Mouse (Mus musculus) kidney, postnatal 0 days (tissue): ENCODE measurements at regions not wholly inside any gene's neighbourhood (a gene's known extent, or its start where the extent isn't known, plus 50 kb on each side); places are given as distances from the start of the nearest gene placed in this dataset.

Experiments
- ATAC-seq: fragments of 200-750 bp; cut with Nextera tagmentation; replicated peaks from 2 replicates; pipeline ENCODE4 v1.8.0; 2017; ENCODE audit warnings: low read depth, moderate number of reproducible peaks, moderate TSS enrichment, moderate library complexity; ENCODE audit not compliant: low FRiP score
- DNase-seq: peaks from one replicate; pipeline ENCODE4 v3.0.0-alpha.2; 2016; ENCODE audit warnings: low spot score
- H3K27ac ChIP-seq: fragments of 300-500 bp; sonication (generic); 2 replicates; pipeline ENCODE4 v1.5.1; 2014; ENCODE audit warnings: mild to moderate bottlenecking
- H3K27me3 ChIP-seq: fragments of 300-500 bp; sonication (generic); 2 replicates; pipeline ENCODE4 v1.6.1; 2014; ENCODE audit warnings: low read length, mixed read lengths; ENCODE audit not compliant: insufficient read depth
- H3K36me3 ChIP-seq: fragments of 300-500 bp; sonication (generic); 2 replicates; pipeline ENCODE4 v1.6.1; 2014; ENCODE audit warnings: low read length, mixed read lengths; ENCODE audit not compliant: insufficient read depth
- H3K4me1 ChIP-seq: fragments of 300-500 bp; sonication (generic); replicated peaks from 2 replicates; pipeline ENCODE4 v1.6.1; 2014; ENCODE audit warnings: antibody characterized with exemption, low read length, mixed read lengths; ENCODE audit not compliant: insufficient read depth
- H3K4me2 ChIP-seq: fragments of 300-500 bp; sonication (generic); 2 replicates; pipeline ENCODE4 v1.6.1; 2014; ENCODE audit warnings: mild to moderate bottlenecking, low read length, moderate library complexity, mixed read lengths
- H3K4me3 ChIP-seq: fragments of 300-500 bp; sonication (generic); replicated peaks from 2 replicates; pipeline ENCODE4 v1.5.1; 2014; ENCODE audit warnings: low read depth, low read length
- H3K9ac ChIP-seq: fragments of 300-500 bp; sonication (generic); 2 replicates; pipeline ENCODE4 v1.6.1; 2014; ENCODE audit warnings: low read depth, low read length
- H3K9me3 ChIP-seq: fragments of 300-500 bp; sonication (generic); replicated peaks from 2 replicates; pipeline ENCODE4 v1.6.1; 2016; ENCODE audit warnings: low read length, inconsistent platforms, mixed read lengths
- CTCF ChIP-seq: IDR thresholded peaks from 2 replicates; pipeline ENCODE4 v1.5.1; 2016; ENCODE audit warnings: antibody characterized with exemption, low read depth, mild to moderate bottlenecking, moderate library complexity
- WGBS: fragments of 180-500 bp; shearing (Covaris S2); extraction: QIAGEN DNeasy Blood & Tissue Kit; methylation state at CpG from one replicate; pipeline ENCODE4 v1.1.7; 2014; 5-methylcytosine and 5-hydroxymethylcytosine counted together

DNA sequence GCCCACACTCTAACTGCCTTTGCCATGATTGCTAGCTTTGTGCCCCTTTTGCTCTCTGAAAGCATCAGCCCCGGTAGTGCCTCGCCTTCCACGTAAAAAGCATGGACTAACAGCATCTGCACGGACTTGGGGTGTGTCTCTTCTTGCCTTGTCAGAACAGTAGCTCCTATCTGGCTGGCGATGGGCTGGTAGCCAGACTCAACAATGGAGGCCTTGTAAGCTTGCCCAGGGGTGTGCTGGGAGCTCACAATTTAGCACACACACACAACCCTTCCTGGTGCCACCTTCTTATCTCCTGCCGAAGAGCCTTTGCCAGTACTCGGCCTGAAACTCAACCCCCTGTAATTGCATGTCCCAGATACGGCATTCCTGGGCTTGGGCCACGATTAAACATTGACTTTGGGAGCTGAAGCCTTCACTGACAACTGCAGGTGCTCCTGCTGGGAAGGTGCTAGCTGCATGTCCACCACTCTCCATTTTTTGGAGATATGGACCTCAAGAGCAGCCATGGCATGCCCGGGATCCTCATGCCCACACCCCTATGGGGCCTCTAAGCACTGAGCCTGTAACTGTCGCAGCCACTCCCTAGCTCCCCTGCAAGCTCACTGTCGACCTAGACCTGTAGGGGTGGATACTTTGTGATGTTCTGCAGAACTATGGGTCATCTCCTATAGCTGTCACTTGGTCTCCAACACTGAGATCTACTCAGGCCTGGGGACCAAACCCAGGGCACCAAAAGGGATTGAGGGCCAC, 166.7 kb upstream of the Haao start:
- no peak overlapping the region for H3K4me2 ChIP-seq
- H3K4me3 ChIP-seq, result no peak overlapping the region
- DNase-seq (no peak), ATAC-seq (no peak)
- no peaks in the 10 kb centered on the region for H3K9me3 ChIP-seq
- no peak overlapping the region for H3K9ac ChIP-seq
- no peak for TF ChIP-seq CTCF
- no peak overlapping the region for H3K27ac ChIP-seq
- H3K4me1 ChIP-seq, result no peaks in the 10 kb centered on the region
- 72% methylated on average over 12 of the region's 12 CpGs for WGBS
- H3K36me3 ChIP-seq, result no peaks in the 10 kb centered on the region
- no peaks in the 10 kb centered on the region for H3K27me3 ChIP-seq

DNA sequence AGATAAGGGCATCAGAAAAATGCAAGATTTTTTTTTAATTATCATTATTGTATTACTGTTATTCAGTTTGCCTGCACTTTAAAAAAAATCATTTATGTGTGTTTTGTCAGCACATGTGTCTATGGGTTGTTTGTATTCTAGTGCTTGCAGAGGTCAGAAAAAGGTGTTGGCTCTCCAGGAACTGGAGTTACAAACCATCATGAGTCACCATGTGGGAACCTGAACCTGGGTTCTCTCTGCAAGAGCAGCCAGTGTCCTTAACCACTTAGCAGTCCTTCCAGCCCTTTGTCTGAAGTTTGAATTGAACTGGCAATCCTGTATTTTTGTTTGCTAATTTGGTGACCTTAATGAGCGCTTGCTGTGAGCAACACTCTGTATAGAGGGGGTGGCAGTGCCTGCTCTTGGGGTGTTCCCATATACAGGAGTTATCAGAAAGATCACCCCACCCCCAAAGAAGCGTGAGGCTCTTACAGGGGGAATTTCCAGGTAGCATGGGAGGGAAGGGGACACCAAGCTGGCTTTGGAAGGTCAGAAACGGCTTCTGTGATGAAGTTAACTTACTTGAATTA, 162.8 kb upstream of the Haao start:
- Histone ChIP-seq H3K4me1 (no peaks in the 10 kb centered on the region), H3K27me3 (no peaks in the 10 kb centered on the region), H3K4me2 (no peak overlapping the region), H3K27ac (no peak overlapping the region), H3K36me3 (no peaks in the 10 kb centered on the region), H3K9me3 (no peaks in the 10 kb centered on the region), H3K9ac (no peak overlapping the region), H3K4me3 (no peak overlapping the region)
- no peak for ATAC-seq
- TF ChIP-seq CTCF, result no peak
- WGBS, result 83% methylated on average over 3 of the region's 3 CpGs
- DNase-seq, result no peak

DNA sequence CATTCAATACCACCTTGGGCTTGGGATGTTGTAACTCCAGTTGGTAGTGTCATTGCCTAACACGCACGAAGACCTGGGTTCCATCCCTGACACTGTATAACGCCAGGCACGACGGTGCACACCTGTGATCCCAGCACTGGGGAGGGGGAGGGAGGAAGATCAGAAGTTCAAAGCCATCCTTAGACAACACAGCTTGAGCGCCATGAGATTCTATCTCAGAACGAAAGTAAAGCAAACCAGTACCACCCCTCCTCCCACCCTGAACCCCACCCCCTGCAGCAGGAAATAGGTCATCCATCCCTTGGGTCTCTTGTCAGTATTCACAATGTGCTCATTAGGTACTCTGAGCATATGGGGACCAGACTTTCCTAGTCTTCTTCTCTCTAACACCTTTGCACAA, 162.2 kb upstream of the Haao start:
- no peak overlapping the region for H3K27ac ChIP-seq
- ATAC-seq, result no peak
- no peaks in the 10 kb centered on the region for H3K36me3 ChIP-seq
- H3K4me3 ChIP-seq, result no peak overlapping the region
- WGBS, result 86% methylated on average over 7 of the region's 7 CpGs
- no peaks in the 10 kb centered on the region for H3K4me1 ChIP-seq
- H3K27me3 ChIP-seq, result no peaks in the 10 kb centered on the region
- no peak overlapping the region for H3K9ac ChIP-seq
- no peak overlapping the region for H3K4me2 ChIP-seq
- TF ChIP-seq CTCF, result no peak
- H3K9me3 ChIP-seq, result no peaks in the 10 kb centered on the region
- no peak for DNase-seq

DNA sequence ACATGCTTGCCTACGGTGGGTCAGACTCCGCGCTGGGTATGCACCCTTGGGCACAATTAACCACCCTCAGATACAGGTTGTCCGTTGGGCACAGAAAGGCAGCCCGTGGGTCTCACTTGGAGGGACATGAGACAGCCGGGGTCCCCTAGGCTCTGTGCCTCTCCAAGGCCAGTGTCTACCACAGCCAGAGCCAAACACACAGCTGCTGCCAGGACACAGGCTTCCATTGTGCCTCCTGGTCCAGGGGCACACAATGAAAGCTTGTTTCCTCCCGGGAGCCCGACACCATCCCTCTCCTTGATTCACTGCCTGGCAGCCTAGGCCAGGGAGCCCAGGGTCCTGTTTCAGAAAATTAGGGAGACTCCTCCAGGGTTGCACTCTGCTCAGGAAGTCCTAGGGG, 161.4 kb upstream of the Haao start:
- no peak for TF ChIP-seq CTCF
- DNase-seq (no peak), ATAC-seq (0 out of 2 replicates have a peak, but pooled peaks have one; percentile 19)
- H3K9ac ChIP-seq, result no peak overlapping the region
- no peak overlapping the region for H3K4me2 ChIP-seq
- no peaks in the 10 kb centered on the region for H3K4me1 ChIP-seq
- no peaks in the 10 kb centered on the region for H3K9me3 ChIP-seq
- WGBS, result 82% methylated on average over 8 of the region's 8 CpGs
- H3K4me3 ChIP-seq, result no peak overlapping the region
- peak overlapping the region; percentile 8; the same call in 1 of the 2 replicates for H3K27ac ChIP-seq
- no peaks in the 10 kb centered on the region for H3K27me3 ChIP-seq
- H3K36me3 ChIP-seq, result no peaks in the 10 kb centered on the region

DNA sequence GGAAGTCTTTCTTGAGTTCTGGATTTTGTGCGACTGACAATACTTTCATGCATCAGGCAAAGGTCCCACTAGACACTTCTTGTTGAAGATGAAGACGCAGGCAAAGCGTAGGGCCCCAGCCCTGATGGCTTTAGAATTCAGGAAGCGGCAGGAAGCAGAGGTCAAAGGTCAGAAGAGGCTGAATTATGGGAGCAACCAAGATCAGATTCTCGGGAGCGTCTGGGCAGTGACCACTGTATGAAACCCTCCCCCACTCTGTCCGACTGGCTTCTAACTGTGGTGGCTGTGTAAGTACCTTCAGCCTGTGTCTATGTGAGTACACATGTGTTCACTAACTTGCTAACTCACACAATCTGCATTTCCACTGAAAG, 160.9 kb upstream of the Haao start:
- ATAC-seq (no peak), DNase-seq (no peak)
- no peak overlapping the region for H3K4me3 ChIP-seq
- no peaks in the 10 kb centered on the region for H3K36me3 ChIP-seq
- H3K4me2 ChIP-seq, result no peak overlapping the region
- no peaks in the 10 kb centered on the region for H3K4me1 ChIP-seq
- no peaks in the 10 kb centered on the region for H3K9me3 ChIP-seq
- 38% methylated on average over 7 of the region's 7 CpGs for WGBS
- no peak for TF ChIP-seq CTCF
- H3K27ac ChIP-seq, result no peak overlapping the region
- no peak overlapping the region for H3K9ac ChIP-seq
- no peaks in the 10 kb centered on the region for H3K27me3 ChIP-seq

DNA sequence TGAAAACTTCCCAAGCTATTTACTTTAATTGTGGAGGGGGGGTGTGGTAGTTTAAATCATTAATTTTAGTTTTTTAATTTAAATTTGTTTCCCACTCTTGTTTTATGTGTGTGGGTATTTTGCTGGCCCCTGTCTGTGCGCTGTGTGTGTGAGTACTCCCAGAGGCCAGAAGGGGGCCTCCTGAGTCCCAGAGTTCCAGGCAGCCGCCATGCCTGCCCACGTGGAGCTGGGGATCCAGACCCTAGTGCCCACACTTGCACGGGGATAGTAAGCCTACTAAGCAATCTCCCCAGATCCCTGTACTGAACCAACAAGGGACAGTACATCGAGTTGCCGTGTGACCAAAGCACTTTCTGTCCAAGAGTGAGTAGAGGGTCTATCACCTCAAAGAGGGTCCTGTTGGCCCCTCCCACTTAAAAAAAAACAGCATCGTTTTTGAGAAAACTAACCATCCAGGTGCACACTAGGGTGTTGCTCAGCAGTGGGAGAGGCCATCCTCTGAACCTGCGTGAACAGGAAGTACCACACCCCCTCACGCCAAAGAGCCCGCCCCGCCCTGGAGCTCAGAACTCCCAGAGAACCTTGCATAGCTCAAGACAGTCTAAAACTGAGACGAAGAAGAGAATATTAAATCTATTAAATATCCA, 160.4 kb upstream of the Haao start:
- Histone ChIP-seq H3K9me3 (no peaks in the 10 kb centered on the region), H3K4me1 (no peaks in the 10 kb centered on the region), H3K9ac (no peak overlapping the region), H3K4me2 (no peak overlapping the region), H3K27me3 (no peaks in the 10 kb centered on the region), H3K27ac (no peak overlapping the region), H3K36me3 (no peaks in the 10 kb centered on the region), H3K4me3 (no peak overlapping the region)
- TF ChIP-seq CTCF, result no peak
- DNase-seq (no peak), ATAC-seq (no peak)
- WGBS, result 80% methylated on average over 12 of the region's 12 CpGs
